Mouse (Mus musculus): ENCODE results near the gene Ankrd53. TPM values are rescaled to one million over a fixed set of nuclear protein-coding genes. Genes with fewer than 3 reads are reported as not detected.

The Ankrd53 gene
- polyA plus RNA-seq, 1 experiment from 2014 or later: 0.09 TPM

DNA sequence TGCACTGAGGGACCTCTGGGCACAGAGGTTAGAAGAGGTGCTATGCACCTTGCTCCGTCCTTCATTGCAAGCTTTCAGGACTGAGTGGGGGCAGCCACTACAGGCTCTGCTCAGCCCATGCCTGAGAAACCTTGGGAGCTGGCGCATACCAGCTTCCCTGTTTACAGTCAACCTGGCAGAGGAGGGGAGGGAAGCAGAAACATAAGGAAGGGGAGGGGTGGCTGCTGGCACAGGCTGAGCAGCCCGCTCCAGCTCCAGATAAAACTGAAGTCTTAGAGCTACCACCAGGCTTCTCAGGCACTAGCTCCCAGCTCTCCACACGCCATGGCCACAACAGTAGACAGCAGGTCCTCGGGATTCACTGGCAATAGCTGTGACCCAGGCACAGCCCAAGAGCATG lies 19.7 kb upstream of the Ankrd53 start, which contains the start of gene Atp6v1b1:
Atp6v1b1 (plus strand) TSS at position 230 of the 400 bp plus-strand sequence.
- peaks cover 38% of the 10 kb centered on the region for H3K4me1 ChIP-seq
- WGBS: 62% methylated on average over 5 of the region's 5 CpGs
- H3K4me3 ChIP-seq: no peak within 1 kb of the TSS
- H3K36me3 ChIP-seq (replicated peaks): no peaks in the 10 kb centered on the region
- DNase-seq (ENCODE audit: extremely low spot score, low spot score): no peak
- peaks cover 58% of the 10 kb centered on the region for H3K27me3 ChIP-seq (ENCODE audit: poor library complexity, severe bottlenecking)
- peaks cover 6% of the 10 kb centered on the region; the same call in 1 of the 2 replicates for H3K9me3 ChIP-seq
- H3K27ac ChIP-seq: no peak within 1 kb of the TSS

DNA sequence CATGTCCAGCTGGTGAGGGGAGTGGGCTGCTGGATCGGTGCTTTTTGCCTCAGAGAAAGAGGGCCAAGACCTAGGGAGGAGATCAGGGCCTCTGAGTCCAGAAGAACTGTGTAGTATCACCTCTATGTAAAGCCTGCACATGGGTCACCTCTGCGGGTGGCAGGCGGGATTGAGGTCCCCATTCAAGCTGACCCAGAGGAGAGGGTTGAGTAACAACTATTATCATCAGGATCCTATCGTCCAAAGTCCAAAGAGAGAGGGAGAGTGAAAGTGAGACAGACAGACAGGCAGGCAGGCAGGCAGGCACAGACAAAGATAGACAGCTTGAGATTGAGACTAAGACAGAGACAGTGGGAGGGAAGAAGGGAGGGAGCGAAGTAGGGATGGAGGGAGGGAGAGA lies 19.2 kb upstream of the Ankrd53 start:
- peaks cover 6% of the 10 kb centered on the region; the same call in 1 of the 2 replicates for H3K9me3 ChIP-seq
- no peak for DNase-seq (ENCODE audit: extremely low spot score, low spot score)
- H3K4me1 ChIP-seq: peaks cover 38% of the 10 kb centered on the region
- 69% methylated on average over 5 of the region's 5 CpGs for WGBS
- H3K36me3 ChIP-seq (replicated peaks): no peaks in the 10 kb centered on the region
- H3K27me3 ChIP-seq (ENCODE audit: poor library complexity, severe bottlenecking): peaks cover 59% of the 10 kb centered on the region
- no peak overlapping the region for H3K4me3 ChIP-seq
- no peak overlapping the region for H3K27ac ChIP-seq

DNA sequence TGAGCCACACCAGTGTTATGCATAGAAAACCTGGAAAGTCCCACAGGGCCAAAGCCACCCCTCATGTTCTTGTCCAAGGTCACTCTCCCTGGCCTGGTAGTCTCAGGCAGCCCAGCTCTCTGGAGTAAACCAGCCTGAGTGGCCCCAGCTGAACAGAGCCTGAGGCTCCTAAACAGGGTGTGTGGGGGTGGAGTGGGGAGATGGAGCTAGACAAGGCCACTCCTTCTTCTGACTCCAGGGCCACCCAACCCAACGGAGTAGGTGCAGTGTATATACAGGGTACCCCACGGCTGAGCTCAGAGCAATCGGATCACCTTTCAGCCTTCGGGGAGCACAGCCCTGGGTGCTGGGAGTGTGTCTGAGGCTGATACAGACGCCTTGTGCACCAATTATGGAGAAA lies 18.3 kb upstream of the Ankrd53 start:
- 66% methylated on average over 5 of the region's 5 CpGs for WGBS
- no peak for DNase-seq (ENCODE audit: extremely low spot score, low spot score)
- Histone ChIP-seq H3K27me3 (ENCODE audit: poor library complexity, severe bottlenecking) (peaks cover 68% of the 10 kb centered on the region), H3K9me3 (peaks cover 6% of the 10 kb centered on the region; the same call in 1 of the 2 replicates), H3K4me3 (no peak overlapping the region), H3K27ac (no peak overlapping the region), H3K4me1 (peaks cover 45% of the 10 kb centered on the region), H3K36me3 (replicated peaks) (no peaks in the 10 kb centered on the region)

DNA sequence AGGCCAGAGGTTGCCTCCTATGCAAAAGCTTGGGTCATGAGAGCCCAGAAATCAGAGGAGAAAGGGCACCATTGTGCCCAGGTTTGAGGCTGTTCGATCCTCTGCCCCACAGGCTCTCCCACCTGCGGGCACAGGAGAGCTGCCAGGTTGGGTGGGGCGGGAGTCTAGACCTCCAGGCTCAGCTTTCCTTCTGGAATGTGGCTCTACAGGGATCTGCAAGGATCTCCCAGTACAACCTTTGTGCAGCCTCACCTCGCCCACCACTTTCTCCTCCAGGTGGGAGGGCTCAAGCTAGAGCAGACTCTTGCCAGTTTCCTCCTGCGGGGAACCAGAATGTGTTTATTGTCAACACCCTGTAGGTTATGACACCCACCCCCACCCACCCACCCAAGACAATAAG lies 17.9 kb upstream of the Ankrd53 start:
- DNase-seq (ENCODE audit: extremely low spot score, low spot score): no peak
- no peak overlapping the region for H3K4me3 ChIP-seq
- H3K36me3 ChIP-seq (replicated peaks): no peaks in the 10 kb centered on the region
- no peak overlapping the region for H3K27ac ChIP-seq
- H3K4me1 ChIP-seq: peaks cover 49% of the 10 kb centered on the region
- WGBS: 74% methylated on average over 5 of the region's 5 CpGs
- peaks cover 6% of the 10 kb centered on the region; the same call in 1 of the 2 replicates for H3K9me3 ChIP-seq
- peaks cover 71% of the 10 kb centered on the region for H3K27me3 ChIP-seq (ENCODE audit: poor library complexity, severe bottlenecking)

DNA sequence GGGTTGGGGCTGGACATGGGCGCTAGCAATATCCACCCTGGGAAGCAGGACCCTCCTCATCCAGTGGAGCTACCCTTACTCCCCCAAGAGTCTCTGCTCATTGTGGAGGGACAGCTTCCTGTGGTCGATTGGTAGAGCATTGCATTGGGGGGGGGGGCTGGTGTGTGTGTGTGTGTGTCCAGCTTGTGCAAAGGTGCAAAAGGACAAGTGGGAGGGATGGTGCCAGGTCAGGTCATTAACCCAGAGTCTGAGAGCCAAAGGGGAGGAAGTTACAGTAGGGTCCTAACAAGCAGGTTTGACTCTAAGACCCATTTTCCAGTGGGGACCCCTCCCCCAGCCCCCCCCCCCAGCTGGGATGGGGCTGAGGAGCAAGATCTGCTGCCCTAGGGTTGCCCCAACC lies 17.0 kb upstream of the Ankrd53 start:
- no peak for DNase-seq (ENCODE audit: extremely low spot score, low spot score)
- Histone ChIP-seq H3K4me1 (peaks cover 58% of the 10 kb centered on the region), H3K4me3 (no peak overlapping the region), H3K36me3 (replicated peaks) (no peaks in the 10 kb centered on the region), H3K27ac (peak overlapping the region; percentile 51; the same call in 1 of the 2 replicates), H3K27me3 (ENCODE audit: poor library complexity, severe bottlenecking) (peaks cover 75% of the 10 kb centered on the region), H3K9me3 (peaks cover 6% of the 10 kb centered on the region; the same call in 1 of the 2 replicates)
- 53% methylated on average over 2 of the region's 2 CpGs for WGBS

DNA sequence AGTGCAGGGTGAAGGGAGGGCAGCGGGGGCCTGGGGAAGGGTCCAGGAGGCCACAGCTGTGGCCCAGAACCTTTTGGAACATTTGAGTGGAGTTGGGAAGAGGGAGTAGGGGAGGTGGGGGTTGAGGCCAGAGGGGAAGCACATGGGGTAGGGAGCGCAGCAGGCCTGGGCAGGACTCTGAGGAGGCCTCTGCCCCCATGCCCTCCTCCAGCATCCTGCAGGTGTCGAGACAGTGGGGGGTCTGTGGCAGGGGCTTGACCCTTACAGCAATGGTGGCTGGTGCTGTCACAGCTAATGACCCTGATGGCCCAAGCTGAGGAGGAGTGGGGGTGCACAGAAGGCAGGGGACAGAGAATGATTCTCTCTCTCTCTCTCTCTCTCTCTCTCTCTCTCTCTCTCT lies 13.2 kb upstream of the Ankrd53 start:
- H3K27ac ChIP-seq: peak overlapping the region; percentile 53; the same call in 1 of the 2 replicates
- 39% methylated on average over 3 of the region's 3 CpGs for WGBS
- no peaks in the 10 kb centered on the region for H3K9me3 ChIP-seq
- H3K4me1 ChIP-seq: peaks cover 47% of the 10 kb centered on the region
- H3K36me3 ChIP-seq (replicated peaks): no peaks in the 10 kb centered on the region
- no peak overlapping the region for H3K4me3 ChIP-seq
- no peak for DNase-seq (ENCODE audit: extremely low spot score, low spot score)
- H3K27me3 ChIP-seq (ENCODE audit: poor library complexity, severe bottlenecking): peaks cover 93% of the 10 kb centered on the region

DNA sequence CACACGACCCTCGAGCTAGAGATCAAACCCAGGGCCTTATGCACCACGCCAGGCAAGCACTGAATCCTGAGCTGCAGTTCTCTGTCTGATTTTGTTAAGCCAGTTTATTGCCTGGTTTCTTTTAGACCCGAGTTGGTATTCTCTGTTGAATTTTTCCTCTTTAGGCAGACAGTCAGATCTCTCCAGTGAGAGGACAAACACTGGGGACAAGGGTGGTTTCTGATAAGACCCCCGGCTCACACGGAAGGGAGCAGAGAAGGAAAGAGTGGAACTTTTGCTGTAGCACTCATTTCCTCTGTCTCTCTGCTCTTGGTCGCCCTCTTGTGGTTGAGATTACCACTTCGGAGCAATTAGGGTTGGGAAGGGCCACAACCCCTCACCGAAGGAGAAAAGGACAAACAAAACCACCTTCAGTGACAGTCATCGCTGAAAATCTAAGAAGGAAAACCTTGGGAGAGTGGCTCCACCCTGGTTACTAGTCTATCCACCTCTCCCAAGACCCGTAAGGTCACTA lies 12.2 kb upstream of the Ankrd53 start:
- DNase-seq (ENCODE audit: extremely low spot score, low spot score): peak; percentile 76
- H3K4me1 ChIP-seq: peaks cover 40% of the 10 kb centered on the region
- H3K36me3 ChIP-seq (replicated peaks): no peaks in the 10 kb centered on the region
- 8% methylated on average over 11 of the region's 11 CpGs for WGBS
- peaks cover 93% of the 10 kb centered on the region for H3K27me3 ChIP-seq (ENCODE audit: poor library complexity, severe bottlenecking)
- no peak overlapping the region for H3K4me3 ChIP-seq
- H3K27ac ChIP-seq: peak overlapping the region; percentile 63; the same call in 1 of the 2 replicates
- no peaks in the 10 kb centered on the region for H3K9me3 ChIP-seq

DNA sequence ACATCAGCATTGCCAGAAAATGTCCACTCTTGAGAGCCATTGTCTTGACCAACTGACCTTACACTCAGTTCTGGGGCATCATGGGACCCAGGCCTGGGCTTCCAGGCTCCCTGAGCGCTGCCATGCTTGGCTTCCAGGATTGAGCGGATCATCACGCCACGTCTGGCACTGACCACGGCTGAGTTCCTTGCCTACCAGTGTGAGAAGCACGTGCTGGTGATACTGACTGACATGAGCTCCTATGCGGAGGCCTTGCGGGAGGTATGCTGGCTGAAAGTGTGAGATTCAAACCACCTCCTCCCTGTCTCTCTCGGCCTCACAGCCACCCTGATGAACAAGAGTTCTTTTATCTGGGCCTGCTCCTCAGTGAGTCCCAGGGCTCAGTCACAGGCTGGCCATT lies 6.4 kb upstream of the Ankrd53 start:
- WGBS: 78% methylated on average over 9 of the region's 9 CpGs
- Histone ChIP-seq H3K4me3 (no peak overlapping the region), H3K9me3 (no peaks in the 10 kb centered on the region), H3K4me1 (peaks cover 14% of the 10 kb centered on the region), H3K27ac (no peak overlapping the region), H3K36me3 (replicated peaks) (no peaks in the 10 kb centered on the region), H3K27me3 (ENCODE audit: poor library complexity, severe bottlenecking) (peaks cover 100% of the 10 kb centered on the region)
- DNase-seq (ENCODE audit: extremely low spot score, low spot score): no peak

DNA sequence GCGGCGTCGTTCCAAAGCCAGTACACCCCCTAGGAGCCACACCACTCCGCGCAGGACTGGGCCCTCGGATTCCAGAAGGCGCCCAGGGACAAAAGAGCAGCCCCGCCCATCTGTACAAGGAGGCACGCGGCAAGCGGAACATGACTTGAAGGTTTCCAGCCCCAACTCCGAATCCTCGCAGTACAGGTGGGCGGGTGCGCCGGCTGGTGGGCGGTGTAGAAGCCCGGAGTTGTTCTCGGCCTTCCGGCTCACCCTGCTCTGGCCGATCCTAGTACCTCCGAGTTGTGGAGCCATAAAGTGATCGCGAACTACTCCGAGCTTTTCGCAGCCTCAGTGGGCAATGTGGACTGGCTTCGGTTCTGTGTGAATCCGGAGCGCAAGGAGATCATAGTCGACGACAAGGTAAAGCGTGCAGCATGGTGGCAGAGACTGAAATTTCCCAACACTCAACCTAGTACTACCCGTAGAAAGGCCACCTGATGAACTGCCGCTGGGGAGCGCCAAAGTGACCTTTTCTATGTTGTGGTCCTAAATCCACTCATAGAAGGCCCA lies 512 bp downstream of the Ankrd53 start:
- DNase-seq (ENCODE audit: extremely low spot score, low spot score): peak; percentile 48
- peaks cover 19% of the 10 kb centered on the region for H3K4me1 ChIP-seq
- 1% methylated on average over 35 of the region's 35 CpGs for WGBS
- H3K4me3 ChIP-seq: peak overlapping the region; percentile 48
- no peaks in the 10 kb centered on the region for H3K9me3 ChIP-seq
- peaks cover 73% of the 10 kb centered on the region for H3K27me3 ChIP-seq (ENCODE audit: poor library complexity, severe bottlenecking)
- peaks cover 5% of the 10 kb centered on the region; the same call in 1 of the 2 replicates for H3K36me3 ChIP-seq (replicated peaks)
- H3K27ac ChIP-seq: no peak overlapping the region

DNA sequence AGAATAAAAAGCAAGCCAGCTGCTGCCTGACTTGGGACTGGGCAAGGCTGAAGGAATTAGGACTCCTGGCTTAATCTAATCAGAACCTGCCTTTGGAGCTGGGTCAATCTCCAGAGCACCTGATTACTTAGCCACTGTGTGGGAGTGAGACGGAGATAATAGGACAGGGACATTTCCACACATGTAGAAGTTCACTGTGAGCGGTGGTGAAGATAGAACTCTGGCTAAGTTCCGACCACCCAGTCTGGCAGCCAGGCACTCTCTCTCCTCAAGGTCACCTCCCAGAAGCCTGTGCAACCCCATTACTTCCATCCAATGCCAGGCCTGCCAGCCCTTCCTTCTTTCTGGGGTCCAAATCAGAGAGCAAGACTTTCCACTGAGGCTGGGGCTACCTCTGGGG lies 4.5 kb downstream of the Ankrd53 start:
- DNase-seq (ENCODE audit: extremely low spot score, low spot score): no peak
- Histone ChIP-seq H3K27me3 (ENCODE audit: poor library complexity, severe bottlenecking) (peaks cover 33% of the 10 kb centered on the region), H3K27ac (no peak overlapping the region), H3K36me3 (replicated peaks) (peaks cover 45% of the 10 kb centered on the region), H3K9me3 (no peaks in the 10 kb centered on the region), H3K4me3 (no peak overlapping the region), H3K4me1 (peaks cover 14% of the 10 kb centered on the region)
- WGBS: 92% methylated on average over 3 of the region's 3 CpGs

DNA sequence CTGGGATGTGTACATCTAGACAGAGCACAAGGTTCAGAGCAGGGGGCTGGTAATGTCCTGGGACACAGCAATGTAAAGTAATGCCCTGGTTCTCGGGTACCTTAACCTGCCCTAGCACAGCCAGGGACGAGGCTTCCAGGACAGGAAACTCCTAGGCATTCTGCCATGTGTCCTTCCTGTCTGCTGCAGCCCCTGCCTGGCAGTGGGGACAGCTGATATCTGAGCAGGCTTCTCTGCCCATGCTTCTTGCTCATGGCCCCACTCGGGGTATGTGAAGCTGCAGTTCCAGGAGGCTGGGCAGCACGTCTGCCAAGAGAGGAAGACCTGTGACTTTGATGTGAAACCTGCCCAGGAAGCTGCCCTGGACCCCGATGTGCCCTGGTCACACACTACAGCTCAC lies 6.0 kb downstream of the Ankrd53 start:
- peaks cover 18% of the 10 kb centered on the region for H3K27me3 ChIP-seq (ENCODE audit: poor library complexity, severe bottlenecking)
- no peak for DNase-seq (ENCODE audit: extremely low spot score, low spot score)
- H3K9me3 ChIP-seq: no peaks in the 10 kb centered on the region
- WGBS: 85% methylated on average over 5 of the region's 5 CpGs
- H3K27ac ChIP-seq: no peak overlapping the region
- H3K4me1 ChIP-seq: peaks cover 2% of the 10 kb centered on the region
- H3K36me3 ChIP-seq (replicated peaks): peaks cover 60% of the 10 kb centered on the region
- no peak overlapping the region for H3K4me3 ChIP-seq

DNA sequence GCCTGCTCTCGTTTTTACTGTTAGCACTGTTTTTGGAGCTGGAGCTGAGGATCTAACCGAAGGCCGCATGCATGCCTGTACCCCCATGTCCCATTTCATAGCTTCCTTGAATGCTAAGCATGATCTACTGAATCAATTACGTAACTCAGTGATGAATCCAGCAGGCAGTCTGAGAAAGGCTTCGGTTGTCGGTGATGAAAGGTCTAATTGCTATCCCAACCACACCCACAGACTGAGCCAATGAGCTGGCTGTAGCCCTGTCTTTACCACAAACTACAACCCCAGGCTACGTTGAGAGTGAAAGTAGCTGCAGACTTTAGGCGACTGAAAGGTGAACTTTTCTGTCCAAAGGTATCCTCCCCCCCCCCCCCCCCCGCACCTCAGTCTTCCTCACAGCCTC lies 11.7 kb downstream of the Ankrd53 start:
- 72% methylated on average over 9 of the region's 9 CpGs for WGBS
- Histone ChIP-seq H3K4me1 (peaks cover 27% of the 10 kb centered on the region), H3K9me3 (no peaks in the 10 kb centered on the region), H3K27ac (no peak overlapping the region), H3K27me3 (ENCODE audit: poor library complexity, severe bottlenecking) (no peaks in the 10 kb centered on the region), H3K4me3 (peak overlapping the region; percentile 93), H3K36me3 (replicated peaks) (peaks cover 46% of the 10 kb centered on the region)
- DNase-seq (ENCODE audit: extremely low spot score, low spot score): no peak

DNA sequence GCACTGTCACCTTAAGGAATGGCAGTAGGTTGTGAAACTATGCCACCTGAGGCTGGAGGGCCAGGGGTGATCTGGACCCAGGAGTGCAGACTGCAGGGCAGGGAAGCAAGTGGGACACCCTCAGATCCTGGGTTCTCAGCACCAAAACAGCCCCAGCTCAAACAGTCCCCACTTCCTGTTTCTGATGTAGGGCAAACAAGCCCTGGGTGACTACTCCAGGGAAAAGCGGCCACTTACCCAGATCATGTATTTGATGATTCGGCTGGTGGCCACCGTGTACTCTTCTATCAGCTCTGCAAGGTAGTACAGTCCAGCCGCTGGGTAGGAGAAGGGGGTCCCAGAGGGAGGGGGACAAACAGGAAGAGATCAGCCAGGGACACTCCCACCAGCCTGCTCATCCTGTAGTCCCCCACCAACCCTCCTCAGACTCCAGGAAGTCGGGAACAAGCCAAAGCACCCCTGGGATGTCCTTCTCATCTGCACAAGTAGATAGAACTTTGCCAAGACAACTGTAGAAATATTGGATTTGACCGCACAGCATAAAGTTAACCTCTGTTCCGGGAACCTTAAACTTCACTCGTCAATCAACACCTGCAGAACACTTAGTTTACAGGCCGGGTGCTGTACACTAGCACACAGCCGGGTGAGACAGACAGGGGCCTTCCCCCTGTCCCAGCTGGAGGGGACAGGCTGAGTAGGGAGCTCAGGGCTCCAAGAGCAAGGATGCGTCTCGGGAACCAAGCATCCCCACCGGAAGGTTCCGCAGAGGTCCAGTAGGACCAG lies 12.5 kb downstream of the Ankrd53 start:
- peak overlapping the region; percentile 91 for H3K27ac ChIP-seq

More for the DNA sequence above, 12.5 kb downstream of the Ankrd53 start:
- H3K27me3 ChIP-seq (ENCODE audit: poor library complexity, severe bottlenecking): no peaks in the 10 kb centered on the region
- WGBS: 2% methylated on average over 14 of the region's 14 CpGs
- H3K4me1 ChIP-seq: peaks cover 27% of the 10 kb centered on the region
- no peak for DNase-seq (ENCODE audit: extremely low spot score, low spot score)
- no peaks in the 10 kb centered on the region for H3K9me3 ChIP-seq
- peaks cover 38% of the 10 kb centered on the region for H3K36me3 ChIP-seq (replicated peaks)
- H3K4me3 ChIP-seq: peak overlapping the region; percentile 93
